Mouse (Mus musculus) kidney, adult 2 months (tissue): ENCODE measurements at regions not wholly inside any gene's neighbourhood (a gene's known extent, or its start where the extent isn't known, plus 50 kb on each side); places are given as distances from the start of the nearest gene placed in this dataset.
A peak's percentile ranks its signal among the peaks of the same experiment; 100 is the strongest.

Experiments
- DNase-seq: peaks from one replicate; pipeline ENCODE4 v3.0.0; 2021
- H3K27ac ChIP-seq: fragments of 200-500 bp; 2 replicates; pipeline ENCODE4 v1.5.1; 2012; ENCODE audit warnings: low read depth, low read length, control low read depth, inconsistent platforms; ENCODE audit not compliant: insufficient read depth
- H3K27me3 ChIP-seq: fragments of 200-500 bp; replicated peaks from 2 replicates; pipeline ENCODE4 v1.6.1; 2012; ENCODE audit warnings: mild to moderate bottlenecking, moderate library complexity, low read length, inconsistent platforms; ENCODE audit not compliant: control insufficient read depth, insufficient read depth
- H3K36me3 ChIP-seq: fragments of 200-500 bp; 2 replicates; pipeline ENCODE4 v1.6.1; 2012; ENCODE audit warnings: mild to moderate bottlenecking, moderate library complexity, low read length, inconsistent platforms; ENCODE audit not compliant: control insufficient read depth, insufficient read depth
- H3K4me1 ChIP-seq: fragments of 200-500 bp; 2 replicates; pipeline ENCODE4 v1.6.1; 2011; ENCODE audit warnings: low read length; ENCODE audit not compliant: control insufficient read depth, insufficient read depth
- H3K4me3 ChIP-seq: fragments of 200-500 bp; 2 replicates; pipeline ENCODE4 v1.5.1; 2011; ENCODE audit warnings: mild to moderate bottlenecking, low read depth, low read length, control low read depth; ENCODE audit not compliant: insufficient read depth
- CTCF ChIP-seq: fragments of 200-500 bp; conservative IDR thresholded peaks from 2 replicates; pipeline ENCODE4 v1.5.1; 2011; ENCODE audit warnings: low read depth, mild to moderate bottlenecking, control low read depth, low read length, moderate library complexity, mixed read lengths; ENCODE audit not compliant: insufficient read depth, insufficient read length
- POLR2A ChIP-seq: fragments of 200-500 bp; IDR thresholded peaks from one replicate; pipeline ENCODE4 v1.6.1; 2011; ENCODE audit warnings: low read depth, low read length, control low read depth
- WGBS: fragments of 180-500 bp; shearing (Covaris S2); methylation state at CpG from one replicate; pipeline ENCODE4 v1.1.7; 2018; 5-methylcytosine and 5-hydroxymethylcytosine counted together

- Histone ChIP-seq H3K27ac (no peak overlapping the region), H3K27me3 (no peaks in the 10 kb centered on the region), H3K36me3 (no peaks in the 10 kb centered on the region), H3K4me3 (no peak overlapping the region), H3K4me1 (no peaks in the 10 kb centered on the region; the same call in 1 of the 2 replicates)
- 66% methylated on average over 8 of the region's 8 CpGs for WGBS
- no peak for TF ChIP-seq CTCF
- TF ChIP-seq POLR2A, result no peak
- DNase-seq, result peak; percentile 66
Measured at GRCm38 (mm10) chr15:62229491-62230283, 1306.9 kb upstream of the A1bg start.

GRCm38 (mm10) chr15:62229023-62229422, 1306.2 kb upstream of the A1bg start:
- TF ChIP-seq POLR2A (no peak), CTCF (no peak)

GRCm38 (mm10) chr15:62224798-62225197, 1302.0 kb upstream of the A1bg start:
- no peaks in the 10 kb centered on the region for H3K27me3 ChIP-seq
- no peaks in the 10 kb centered on the region; the same call in 1 of the 2 replicates for H3K4me1 ChIP-seq
- H3K4me3 ChIP-seq, result no peak overlapping the region
- DNase-seq, result no peak
- H3K36me3 ChIP-seq, result no peaks in the 10 kb centered on the region
- H3K27ac ChIP-seq, result no peak overlapping the region
- TF ChIP-seq CTCF (no peak), POLR2A (no peak)

More at GRCm38 (mm10) chr15:62229023-62229422, 1306.2 kb upstream of the A1bg start:
- DNase-seq, result no peak
- no peaks in the 10 kb centered on the region for H3K36me3 ChIP-seq
- no peak overlapping the region for H3K4me3 ChIP-seq
- H3K27me3 ChIP-seq, result no peaks in the 10 kb centered on the region
- H3K4me1 ChIP-seq, result no peaks in the 10 kb centered on the region; the same call in 1 of the 2 replicates
- H3K27ac ChIP-seq, result no peak overlapping the region
- WGBS, result 92% methylated on average over 3 of the region's 3 CpGs

GRCm38 (mm10) chr15:62224191-62224590, 1301.4 kb upstream of the A1bg start:
- H3K4me1 ChIP-seq, result no peaks in the 10 kb centered on the region
- no peaks in the 10 kb centered on the region for H3K36me3 ChIP-seq
- no peaks in the 10 kb centered on the region for H3K27me3 ChIP-seq
- 92% methylated on average over 3 of the region's 3 CpGs for WGBS
- H3K27ac ChIP-seq, result no peak overlapping the region
- DNase-seq, result no peak
- no peak overlapping the region for H3K4me3 ChIP-seq
- no peak for TF ChIP-seq CTCF
- no peak for TF ChIP-seq POLR2A

GRCm38 (mm10) chr15:62223156-62223840, 1300.5 kb upstream of the A1bg start:
- 83% methylated on average over 6 of the region's 6 CpGs for WGBS

GRCm38 (mm10) chr15:62222731-62223130, 1299.9 kb upstream of the A1bg start:
- no peak overlapping the region for H3K27ac ChIP-seq
- TF ChIP-seq POLR2A (no peak), CTCF (no peak)
- no peak overlapping the region for H3K4me3 ChIP-seq
- WGBS, result 89% methylated on average over 5 of the region's 5 CpGs
- DNase-seq, result no peak
- no peaks in the 10 kb centered on the region for H3K4me1 ChIP-seq
- no peaks in the 10 kb centered on the region for H3K36me3 ChIP-seq
- H3K27me3 ChIP-seq, result no peaks in the 10 kb centered on the region

More at GRCm38 (mm10) chr15:62223156-62223840, 1300.5 kb upstream of the A1bg start:
- Histone ChIP-seq H3K27ac (no peak overlapping the region), H3K27me3 (no peaks in the 10 kb centered on the region), H3K4me1 (no peaks in the 10 kb centered on the region), H3K4me3 (no peak overlapping the region), H3K36me3 (no peaks in the 10 kb centered on the region)
- TF ChIP-seq CTCF (no peak), POLR2A (no peak)
- DNase-seq, result no peak

- 96% methylated on average over 6 of the region's 6 CpGs for WGBS
- no peaks in the 10 kb centered on the region for H3K4me1 ChIP-seq
- no peak for TF ChIP-seq POLR2A
- no peak for TF ChIP-seq CTCF
- DNase-seq, result no peak
- H3K4me3 ChIP-seq, result no peak overlapping the region
- H3K27me3 ChIP-seq, result no peaks in the 10 kb centered on the region
- H3K36me3 ChIP-seq, result no peaks in the 10 kb centered on the region
- H3K27ac ChIP-seq, result no peak overlapping the region
Measured at GRCm38 (mm10) chr15:62222201-62222600, 1299.4 kb upstream of the A1bg start.
